Mouse (Mus musculus) testis, adult 2 months (tissue): ENCODE measurements around the gene Arhgef18.

Experiments
- CTCF ChIP-seq: fragments of 200-500 bp; IDR thresholded peaks from 2 replicates; pipeline ENCODE4 v1.5.1; 2012; ENCODE audit warnings: low read depth, mild to moderate bottlenecking, inconsistent platforms, low read length, moderate library complexity; ENCODE audit not compliant: control insufficient read depth, insufficient read depth, insufficient replicate concordance
- POLR2A ChIP-seq: fragments of 200-500 bp; IDR thresholded peaks from 2 replicates; pipeline ENCODE4 v1.6.1; 2012; ENCODE audit warnings: low read depth, mild to moderate bottlenecking, inconsistent platforms, low read length, moderate library complexity; ENCODE audit not compliant: control insufficient read depth

DNA sequence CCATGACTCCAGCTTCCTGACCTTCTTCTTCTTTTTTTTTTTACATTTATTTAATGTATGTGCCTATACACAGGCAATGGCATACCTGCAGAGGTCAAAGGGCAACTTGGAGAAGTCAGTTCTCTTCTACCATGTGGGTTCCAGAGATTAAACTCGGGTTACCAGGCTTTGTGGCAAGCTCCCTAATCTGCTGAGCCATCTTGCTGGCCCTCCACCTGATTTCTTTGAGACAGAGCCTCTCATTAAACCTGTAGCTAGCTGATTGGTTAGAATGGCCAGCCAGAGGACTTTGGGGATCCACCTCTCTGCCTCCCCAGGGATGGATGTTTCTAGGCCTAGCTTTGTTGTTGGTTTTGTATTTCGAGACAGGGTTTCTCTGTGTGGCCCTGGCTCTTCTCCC, 18.3 kb downstream of the Arhgef18 start:
- TF ChIP-seq POLR2A (no peak), CTCF (no peak)
